Mouse (Mus musculus) spleen, embryonic (tissue): ENCODE data around the gene Tubd1.

Source experiments
- CTCF ChIA-PET: fragments of 350-600 bp; sonication (Branson Sonifier 250); formaldehyde crosslinking; loops from one replicate; lab custom pipeline; 2022; lab: Charles Lee

Tubd1 gene

DNA sequence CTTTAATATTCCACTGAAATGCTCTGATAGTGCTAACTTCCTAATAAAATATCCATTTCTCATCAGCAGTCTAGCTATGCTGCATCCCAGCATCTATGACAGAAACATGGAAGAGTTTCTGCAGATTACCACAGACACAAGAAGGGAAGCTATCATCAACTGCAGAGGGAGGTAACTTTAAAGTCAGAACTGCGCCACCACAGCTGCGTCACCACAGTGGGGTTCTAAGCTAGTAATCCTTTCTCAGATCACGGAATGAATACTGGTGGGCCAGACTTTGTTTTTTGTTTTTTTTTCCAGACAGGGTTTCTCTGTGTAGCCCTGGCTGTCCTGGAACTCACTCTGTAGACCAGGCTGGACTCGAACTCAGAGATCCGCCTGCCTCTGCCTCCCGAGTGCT is 50.6 kb downstream of the Tubd1 start:
- CTCF ChIA-PET = interaction anchor here (0.7 to 1.2 kb wide), 2 partner anchors 16 to 40 kb away, joined by 3 to 12 read pairs; no protein-coding TSS in a partner anchor

DNA sequence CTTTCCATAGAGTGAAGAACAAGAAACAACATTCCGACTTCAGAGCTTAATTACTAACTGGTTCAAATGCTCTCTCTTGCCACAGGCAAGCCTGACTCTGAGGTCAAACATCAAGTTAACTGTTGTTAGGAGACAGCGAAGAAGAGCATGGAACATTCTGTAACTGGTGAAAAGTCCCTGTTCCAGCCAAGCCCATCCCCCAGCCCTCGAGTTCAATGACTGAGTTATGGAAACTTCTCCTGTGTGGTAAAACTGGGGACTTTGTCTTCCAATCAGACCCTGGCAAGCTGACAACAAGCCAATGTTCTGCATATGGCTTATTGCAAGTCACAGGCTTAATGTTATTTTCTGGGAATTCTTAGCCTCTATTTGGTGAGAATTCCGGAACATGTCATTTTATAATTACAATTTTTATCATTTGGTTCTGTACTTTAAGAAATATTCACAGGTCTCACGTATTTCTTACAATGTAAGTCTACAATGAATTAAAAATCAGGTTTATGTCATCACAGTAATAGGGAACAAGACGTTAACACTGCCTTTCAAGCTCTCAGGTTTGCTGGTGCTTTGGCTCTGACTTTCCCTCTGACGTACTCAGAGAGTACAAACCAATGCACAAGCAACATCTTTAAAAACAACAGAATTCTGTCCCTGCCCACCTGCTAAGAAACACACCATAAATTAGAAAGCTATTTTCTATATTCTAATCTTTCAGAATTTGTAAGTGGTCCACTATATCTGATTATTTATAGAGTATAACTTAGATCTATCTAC is 51.6 kb downstream of the Tubd1 start:
- CTCF ChIA-PET = interaction anchor here (0.8 to 1.6 kb wide), 4 partner anchors 8 to 17 kb away, joined by 3 to 5 read pairs (median 4); no protein-coding TSS in a partner anchor

DNA sequence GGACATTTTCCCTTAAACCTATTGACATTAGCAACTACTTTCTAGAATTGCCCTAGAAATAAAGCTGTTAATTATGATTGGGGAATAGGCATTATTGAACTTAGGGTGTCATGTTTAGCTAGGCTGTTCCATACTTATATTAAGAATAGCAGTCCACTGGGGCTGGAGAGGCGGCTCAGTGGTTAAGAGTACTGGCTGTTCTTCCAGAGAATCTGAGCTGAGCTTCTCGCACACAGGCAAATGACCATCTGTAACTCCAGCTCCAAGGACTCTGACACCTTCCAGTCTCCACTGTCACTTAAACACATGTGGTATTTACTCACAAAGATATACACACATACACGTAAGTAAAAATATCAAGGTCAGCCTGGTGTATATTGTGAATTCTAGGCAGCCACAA is 52.2 kb downstream of the Tubd1 start:
- CTCF ChIA-PET = interaction anchor here (0.8 to 1.6 kb wide), 4 partner anchors 9 to 56 kb away, joined by 3 to 5 read pairs (median 4); no protein-coding TSS in a partner anchor

DNA sequence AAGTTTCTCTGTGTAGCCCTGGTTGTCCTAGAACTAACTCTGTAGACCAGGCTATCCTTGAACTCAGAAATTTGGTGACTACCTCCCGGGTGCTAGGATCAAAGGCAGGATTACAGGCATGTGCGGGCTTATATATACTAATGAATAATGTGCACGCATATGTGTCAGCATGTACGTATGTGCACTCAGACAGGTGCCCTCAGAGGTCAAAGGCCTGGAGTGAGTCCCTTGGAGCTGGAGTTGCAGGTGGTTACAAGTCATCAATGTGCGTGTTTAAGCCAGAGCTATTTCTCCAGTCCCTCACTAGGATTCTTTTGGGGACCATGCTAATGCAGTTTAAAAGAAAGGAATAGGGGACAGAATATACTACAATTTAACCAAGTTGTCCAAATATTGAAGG is 53.4 kb downstream of the Tubd1 start:
- CTCF ChIA-PET = interaction anchor here (0.6 to 1.6 kb wide), 2 partner anchors 9 to 10 kb away, joined by 3 to 5 read pairs; no protein-coding TSS in a partner anchor

DNA sequence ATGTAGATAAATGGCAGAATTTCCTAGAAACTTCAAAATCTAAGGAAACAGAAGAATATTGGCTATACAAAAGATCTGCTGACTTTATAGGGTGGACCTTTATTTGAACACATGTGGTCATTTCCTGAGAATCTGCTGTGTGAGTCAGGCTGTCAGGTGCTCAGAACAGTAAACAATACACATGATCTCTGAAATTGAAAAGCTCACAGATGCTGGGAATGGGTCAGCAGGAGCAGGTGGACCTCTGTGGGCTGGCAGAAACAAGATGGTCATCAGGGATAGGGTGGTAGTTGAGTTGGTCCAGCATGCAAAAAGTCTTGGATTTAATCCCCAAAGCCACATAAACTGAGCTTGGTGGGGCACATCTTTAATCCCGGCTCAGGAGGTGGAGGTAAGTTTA is 53.8 kb downstream of the Tubd1 start:
- CTCF ChIA-PET = interaction anchor here (0.6 kb wide), 1 partner anchor 10 kb away, joined by 3 read pairs; no protein-coding TSS in a partner anchor

DNA sequence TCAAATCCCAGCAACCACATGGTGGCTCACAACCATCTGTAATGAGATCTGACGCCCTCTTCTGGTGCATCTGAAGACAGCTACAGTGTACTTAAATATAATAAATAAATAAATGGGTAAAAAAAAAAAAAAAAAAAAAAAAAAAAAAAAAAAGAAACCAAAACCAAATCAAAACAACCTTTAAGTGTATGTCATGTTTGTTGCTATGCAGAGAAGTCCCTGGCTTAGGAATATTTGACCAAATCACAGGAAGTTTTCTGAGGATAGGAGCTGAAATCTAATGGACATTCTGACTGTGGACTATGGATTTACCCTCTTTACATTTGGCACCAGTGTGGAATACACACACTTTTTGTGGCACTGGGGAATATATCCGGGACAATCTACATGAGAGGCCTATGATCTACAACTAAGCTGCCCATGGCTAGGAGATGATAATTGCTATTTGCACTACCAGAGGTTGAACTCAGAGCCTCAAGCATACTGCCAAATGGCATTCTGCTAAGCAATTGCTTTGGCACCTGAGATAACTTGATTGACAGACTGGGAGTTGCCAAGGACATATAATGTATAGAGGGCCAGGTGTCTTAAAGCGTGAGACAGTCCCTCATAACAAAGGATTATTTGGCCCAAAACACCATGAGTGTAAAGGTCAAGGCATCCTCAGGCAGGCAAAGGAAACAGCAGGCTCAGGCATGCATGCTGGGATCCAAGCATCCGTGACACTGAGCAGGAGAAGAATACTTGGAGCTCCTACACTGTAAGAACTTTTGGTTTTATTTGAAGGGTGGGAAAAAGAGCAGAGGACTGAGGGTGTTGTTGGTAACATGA is 54.8 kb downstream of the Tubd1 start:
- CTCF ChIA-PET = no interaction called here

DNA sequence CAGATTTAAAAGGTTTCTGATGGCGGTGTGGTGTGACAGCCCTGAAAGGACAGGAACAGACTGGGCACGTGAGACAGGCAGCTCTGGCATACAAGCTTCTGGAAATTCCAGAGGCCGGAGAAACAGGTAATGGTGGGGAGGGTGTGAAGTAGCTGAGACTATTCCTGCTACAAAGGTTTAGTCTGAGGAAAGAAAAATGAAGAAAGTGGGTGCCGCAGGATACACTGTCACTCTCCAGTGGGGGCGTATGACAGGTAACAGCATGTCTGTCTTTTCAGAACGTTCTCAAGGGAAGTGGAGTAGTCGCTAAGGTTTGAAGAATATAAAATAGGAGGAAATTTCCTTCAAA is 55.4 kb downstream of the Tubd1 start:
- CTCF ChIA-PET = no interaction called here

DNA sequence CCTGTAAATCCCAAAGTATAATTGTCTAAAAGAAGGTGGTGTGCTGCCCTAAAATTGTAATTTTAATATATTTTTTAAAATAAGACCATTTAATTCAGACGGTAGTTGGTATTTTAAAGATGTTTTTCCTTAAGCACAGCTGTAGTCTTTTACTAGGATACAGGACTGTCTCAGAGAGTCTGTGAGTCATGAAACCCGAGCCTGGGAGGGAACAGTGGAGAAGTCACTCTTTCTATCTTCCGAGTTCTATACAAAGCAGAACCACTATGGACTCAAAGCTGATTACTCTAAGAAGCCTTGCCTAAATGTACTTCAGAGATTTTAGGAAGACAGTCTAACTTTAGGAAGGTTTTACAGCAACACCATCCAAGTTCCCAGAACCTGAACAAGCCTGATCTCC is 57.3 kb downstream of the Tubd1 start:
- CTCF ChIA-PET = interaction anchor here (0.6 kb wide), 1 partner anchor 360 kb away, joined by 7 read pairs; no protein-coding TSS in a partner anchor

DNA sequence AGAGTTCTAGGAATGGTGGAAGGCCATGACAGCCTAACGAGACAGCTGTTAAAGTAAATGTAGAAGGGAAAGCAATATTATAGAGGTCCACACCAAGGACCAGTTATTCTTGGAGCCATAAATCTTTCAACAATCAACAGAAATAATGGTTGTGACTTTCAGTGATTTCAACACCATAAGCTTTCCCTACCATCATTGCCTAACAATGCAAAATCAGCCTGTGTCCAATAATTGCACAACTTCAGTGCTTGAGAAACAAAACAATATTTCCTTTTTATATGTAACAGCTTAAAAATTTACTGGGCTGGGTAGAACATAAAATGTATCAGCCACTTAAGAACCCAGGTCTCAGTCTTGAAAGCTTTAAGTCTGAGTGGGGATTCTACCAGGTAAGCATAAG is 58.9 kb downstream of the Tubd1 start:
- CTCF ChIA-PET = interaction anchor here (0.6 to 0.9 kb wide), 3 partner anchors 45 to 91 kb away, joined by 3 to 11 read pairs (median 3); no protein-coding TSS in a partner anchor

DNA sequence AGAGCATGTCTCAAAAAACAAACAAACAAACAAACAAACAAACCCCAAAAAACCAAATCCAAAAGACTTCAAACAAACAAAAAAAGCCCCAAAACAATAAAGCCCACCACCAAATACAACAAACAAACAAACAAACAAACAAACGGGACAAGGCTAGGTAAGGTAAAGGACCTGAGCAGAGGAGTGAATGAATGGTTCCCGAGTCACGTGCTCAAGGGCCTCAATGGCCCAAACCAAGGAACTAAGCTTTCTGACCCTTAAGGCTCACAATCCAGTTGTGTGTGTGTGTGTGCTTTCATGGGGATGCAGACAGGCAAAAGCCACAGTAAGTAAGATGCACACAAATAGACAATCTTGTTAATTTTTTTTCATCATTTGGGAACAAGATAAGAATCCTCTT is 59.5 kb downstream of the Tubd1 start:
- CTCF ChIA-PET = no interaction called here

DNA sequence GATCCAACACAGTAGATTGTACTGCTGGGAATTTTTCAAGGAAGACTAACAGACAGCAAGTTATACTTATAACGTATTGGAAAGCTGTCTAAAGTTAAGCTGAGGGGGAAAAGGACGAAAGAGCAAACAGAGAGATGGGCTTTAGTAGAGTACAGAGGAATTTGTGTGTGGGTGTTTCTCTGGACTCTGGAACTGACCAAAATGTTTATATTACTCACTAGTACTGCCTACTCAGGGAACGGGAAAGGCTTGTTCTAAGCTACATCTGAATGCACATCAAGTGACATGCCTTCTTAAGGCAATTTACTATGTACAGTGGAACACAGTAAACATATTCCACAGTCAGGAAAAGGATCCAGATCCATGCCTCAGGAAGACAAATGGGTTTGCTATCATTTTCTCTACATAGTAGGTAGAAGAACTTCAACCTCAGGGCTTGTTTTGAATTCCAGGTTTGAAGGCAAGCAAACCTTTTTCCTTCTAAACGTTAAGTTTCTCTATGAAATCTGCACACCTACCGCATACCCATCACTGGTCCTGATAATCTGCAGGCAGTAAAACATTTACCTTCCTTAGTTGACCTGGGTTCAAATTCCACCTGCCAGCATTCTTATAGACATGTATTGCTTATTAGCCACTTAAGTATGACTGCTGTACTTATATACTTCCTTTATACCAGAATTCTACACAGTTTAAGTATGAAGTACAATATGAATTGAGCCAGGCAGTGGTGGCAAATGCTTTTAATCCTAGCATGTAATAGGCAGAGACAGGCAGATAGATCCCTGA is 60.1 kb downstream of the Tubd1 start:
- CTCF ChIA-PET = interaction anchor here (0.5 kb wide), 1 partner anchor 56 kb away, joined by 8 read pairs; no protein-coding TSS in a partner anchor

DNA sequence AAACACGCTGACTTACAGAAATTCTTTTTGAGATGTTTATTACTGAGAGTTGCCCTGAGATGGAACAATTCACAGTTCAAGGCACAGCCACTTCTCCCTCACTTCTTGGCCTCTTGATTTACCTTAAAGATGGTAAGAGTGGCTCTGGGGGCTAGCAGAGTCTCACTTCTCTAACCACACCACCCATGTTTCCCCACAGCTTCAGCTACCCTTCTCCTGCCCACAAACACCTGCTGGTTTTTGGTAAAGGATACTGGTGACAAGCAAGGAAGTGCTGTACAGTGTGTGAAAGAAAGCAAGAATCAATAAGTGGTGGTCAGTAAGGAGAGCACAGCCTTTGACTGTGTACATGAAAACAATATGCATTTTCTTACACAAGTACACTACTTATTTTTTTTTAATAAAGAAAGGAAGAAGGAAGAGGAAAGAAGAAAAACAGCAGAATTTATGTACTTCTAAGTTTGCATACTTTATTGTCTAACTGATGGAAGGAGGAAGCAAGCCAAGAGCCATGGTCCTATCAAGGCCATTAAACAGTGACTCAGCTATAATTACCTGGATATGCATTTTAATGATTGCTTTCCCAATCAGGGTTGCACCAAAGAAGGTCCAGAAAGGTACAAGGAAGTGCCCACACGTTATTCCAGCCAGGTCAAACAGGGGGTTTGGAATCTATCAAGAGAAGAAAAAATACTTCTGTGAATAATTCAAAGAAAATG is 62.0 kb downstream of the Tubd1 start:
- CTCF ChIA-PET = no interaction called here

DNA sequence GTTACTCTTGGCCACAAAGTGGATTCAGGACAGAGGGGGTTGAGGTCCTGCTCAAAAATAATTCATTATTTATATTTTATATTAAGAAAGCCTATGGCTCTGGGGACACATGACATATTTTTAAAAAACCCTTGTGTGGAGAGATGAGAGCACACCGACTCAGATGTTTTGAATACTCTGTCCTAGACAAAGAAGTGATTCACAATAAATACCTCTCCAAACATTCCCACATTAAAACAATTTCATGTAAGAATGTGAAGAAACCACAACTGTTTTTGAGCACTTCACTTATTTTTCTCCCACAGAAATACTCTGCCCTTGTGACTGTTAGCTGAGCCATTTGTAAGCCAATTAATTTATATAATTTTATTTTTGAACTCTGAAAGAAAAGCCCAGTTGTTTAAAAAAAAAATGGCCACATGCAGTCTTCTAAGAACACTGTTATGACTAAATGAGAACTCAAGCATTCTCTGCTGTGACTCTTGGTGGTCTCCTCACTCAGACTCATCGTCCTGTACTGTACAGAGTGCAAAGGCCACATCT is 63.1 kb downstream of the Tubd1 start:
- CTCF ChIA-PET = interaction anchor here (0.7 kb wide), 2 partner anchors 11 to 49 kb away, joined by 3 to 20 read pairs; no protein-coding TSS in a partner anchor

DNA sequence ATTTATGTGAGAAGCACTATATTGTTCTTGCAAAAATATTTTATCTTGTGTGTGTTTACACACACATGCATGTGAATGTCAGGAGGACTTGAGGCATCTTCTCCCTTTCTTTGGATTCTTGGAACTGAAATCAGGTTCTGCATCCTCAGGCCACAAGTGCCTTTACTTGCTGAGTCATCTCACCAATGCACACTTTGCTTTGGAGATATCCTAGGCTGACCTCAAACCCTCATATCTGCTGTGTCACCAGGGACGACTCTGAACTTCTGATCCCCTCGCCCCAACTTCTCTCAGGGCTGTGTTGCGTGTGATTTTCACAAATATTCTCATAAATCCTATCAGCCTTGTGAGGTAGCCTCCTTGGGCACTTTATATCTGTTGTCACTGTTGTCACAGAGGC is 65.4 kb downstream of the Tubd1 start:
- CTCF ChIA-PET = no interaction called here

DNA sequence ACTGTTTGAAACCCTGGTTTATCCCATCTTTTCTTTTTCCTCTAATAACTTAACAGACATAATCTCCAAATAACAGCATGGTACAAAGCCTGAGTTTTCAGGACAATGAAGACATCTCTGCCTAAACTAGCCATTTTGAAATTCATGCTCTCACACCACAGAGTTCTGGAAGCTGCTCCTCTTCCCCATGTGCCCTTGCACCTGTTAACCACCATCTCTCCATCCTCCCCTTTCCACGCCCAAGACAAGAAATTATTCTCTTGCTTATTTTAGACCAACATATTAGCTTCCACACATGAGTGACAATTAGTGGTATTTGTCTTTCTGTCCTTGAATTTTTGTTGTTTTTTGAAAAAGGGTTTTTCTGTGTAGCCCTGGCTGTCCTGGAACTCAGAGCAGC is 67.2 kb downstream of the Tubd1 start:
- CTCF ChIA-PET = no interaction called here

DNA sequence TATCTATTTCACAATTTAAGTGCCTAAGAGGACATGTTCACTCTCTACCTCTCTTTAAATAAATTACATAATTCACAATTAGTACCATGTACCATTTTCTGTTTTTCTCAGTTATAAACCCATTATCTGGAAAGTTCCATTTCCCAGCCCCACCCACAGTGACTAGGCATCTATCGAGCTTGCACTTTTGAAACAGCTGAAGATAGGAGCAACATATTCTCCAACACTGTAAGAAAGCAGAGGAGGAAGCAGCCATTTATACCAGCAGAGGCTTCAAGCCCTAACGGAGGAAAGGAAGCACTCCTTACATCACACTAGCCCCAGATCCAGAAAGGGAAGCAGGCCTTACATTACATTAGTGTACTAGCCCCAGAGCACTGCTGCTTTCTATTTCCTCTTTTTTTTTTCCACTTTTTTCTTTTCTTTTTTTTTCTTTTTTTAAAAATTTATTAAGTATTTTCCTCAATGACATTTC is 69.3 kb downstream of the Tubd1 start:
- CTCF ChIA-PET = interaction anchor here (0.6 kb wide), 1 partner anchor 49 kb away, joined by 3 read pairs; no protein-coding TSS in a partner anchor

DNA sequence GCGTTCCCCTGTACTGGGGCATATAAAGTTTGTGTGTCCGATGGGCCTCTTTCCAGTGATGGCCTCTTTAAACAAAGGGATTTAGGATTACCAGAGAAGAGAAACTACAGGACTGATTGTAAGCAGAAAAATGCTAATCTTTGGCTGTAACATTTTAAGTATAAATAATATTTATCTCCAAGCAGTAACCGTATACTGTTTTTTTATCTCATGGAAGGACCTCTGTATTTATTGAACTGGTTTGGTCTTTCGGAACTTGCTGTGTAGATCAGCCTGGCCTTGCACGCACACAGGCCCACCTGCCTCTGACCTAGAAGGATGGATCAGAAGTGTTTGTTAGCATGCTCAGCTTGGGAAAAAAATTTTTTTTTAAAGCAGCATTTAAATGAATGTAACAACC is 69.8 kb downstream of the Tubd1 start:
- CTCF ChIA-PET = interaction anchor here (0.6 kb wide), 1 partner anchor 48 kb away, joined by 3 read pairs; no protein-coding TSS in a partner anchor
